Mouse (Mus musculus) liver, adult 2 months (tissue): ENCODE data around the gene Sec14l1.

Source experiments
- CTCF ChIP-seq: fragments of 200-500 bp; IDR thresholded peaks from 2 replicates; pipeline ENCODE4 v1.5.1; 2011; ENCODE audit warnings: low read depth, low read length, control low read depth
- POLR2A ChIP-seq: fragments of 200-500 bp; IDR thresholded peaks from 2 replicates; pipeline ENCODE4 v1.6.1; 2011; ENCODE audit warnings: low read length, control low read depth; ENCODE audit not compliant: insufficient read depth; ENCODE audit errors: extremely low read depth

DNA sequence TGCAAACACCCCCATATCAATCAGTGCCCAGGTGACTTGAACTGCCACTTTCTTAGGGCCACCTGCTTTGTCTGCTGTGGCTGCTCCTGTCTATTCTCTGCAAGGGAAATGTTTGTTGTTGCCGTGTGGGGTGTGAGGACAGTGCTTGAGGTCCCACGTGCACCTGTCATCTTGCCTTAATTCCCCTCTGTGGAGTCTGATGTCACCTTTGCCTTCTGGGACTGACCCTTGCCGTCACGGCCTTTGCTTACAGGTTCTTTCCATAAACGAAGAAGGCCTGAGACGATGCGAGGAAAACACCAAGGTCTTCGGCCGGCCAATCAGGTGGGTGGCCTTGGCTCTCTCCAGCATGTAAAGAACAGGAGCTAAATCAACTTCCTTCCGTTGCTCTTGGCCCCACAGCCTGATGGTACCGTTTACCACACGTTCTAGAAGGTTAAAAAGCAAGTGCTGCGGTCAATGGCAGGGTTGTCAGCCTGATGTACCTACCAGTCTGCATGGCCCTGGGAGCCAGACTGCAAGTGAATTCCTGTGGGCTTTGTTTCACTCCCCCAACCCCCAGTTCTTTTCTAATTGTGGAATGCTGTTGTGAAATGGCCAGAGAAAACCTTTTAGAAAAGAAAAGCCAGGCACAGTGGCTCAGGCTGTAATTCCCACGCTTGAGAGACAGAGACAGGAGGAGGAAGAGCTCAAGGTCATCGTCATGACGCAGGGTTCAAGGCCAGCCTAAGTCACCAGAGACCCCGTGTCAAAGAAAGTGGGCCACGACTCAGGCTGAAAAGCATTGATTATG, 34.1 kb downstream of the Sec14l1 start:
- TF ChIP-seq POLR2A (no peak), CTCF (no peak)
